Mouse (Mus musculus): ENCODE measurements around the gene Tspan18.

- TF ChIP-seq CTCF (IDR thresholded peaks at IDR 0.05; ENCODE audit: low read depth, low read length) = no peak
- TF ChIP-seq POLR2A (IDR thresholded peaks at IDR 0.05; ENCODE audit: extremely low read depth, insufficient read depth, low read length) = no peak
Measured at GRCm38 (mm10) chr2:93179603-93180002, 154.7 kb downstream of the Tspan18 start.

All from liver, adult 2 months (tissue).